Mouse (Mus musculus): ENCODE results near the gene Gng2.
A peak's percentile ranks its signal among the peaks of the same experiment; 100 is the strongest.

Gene Gng2

DNA sequence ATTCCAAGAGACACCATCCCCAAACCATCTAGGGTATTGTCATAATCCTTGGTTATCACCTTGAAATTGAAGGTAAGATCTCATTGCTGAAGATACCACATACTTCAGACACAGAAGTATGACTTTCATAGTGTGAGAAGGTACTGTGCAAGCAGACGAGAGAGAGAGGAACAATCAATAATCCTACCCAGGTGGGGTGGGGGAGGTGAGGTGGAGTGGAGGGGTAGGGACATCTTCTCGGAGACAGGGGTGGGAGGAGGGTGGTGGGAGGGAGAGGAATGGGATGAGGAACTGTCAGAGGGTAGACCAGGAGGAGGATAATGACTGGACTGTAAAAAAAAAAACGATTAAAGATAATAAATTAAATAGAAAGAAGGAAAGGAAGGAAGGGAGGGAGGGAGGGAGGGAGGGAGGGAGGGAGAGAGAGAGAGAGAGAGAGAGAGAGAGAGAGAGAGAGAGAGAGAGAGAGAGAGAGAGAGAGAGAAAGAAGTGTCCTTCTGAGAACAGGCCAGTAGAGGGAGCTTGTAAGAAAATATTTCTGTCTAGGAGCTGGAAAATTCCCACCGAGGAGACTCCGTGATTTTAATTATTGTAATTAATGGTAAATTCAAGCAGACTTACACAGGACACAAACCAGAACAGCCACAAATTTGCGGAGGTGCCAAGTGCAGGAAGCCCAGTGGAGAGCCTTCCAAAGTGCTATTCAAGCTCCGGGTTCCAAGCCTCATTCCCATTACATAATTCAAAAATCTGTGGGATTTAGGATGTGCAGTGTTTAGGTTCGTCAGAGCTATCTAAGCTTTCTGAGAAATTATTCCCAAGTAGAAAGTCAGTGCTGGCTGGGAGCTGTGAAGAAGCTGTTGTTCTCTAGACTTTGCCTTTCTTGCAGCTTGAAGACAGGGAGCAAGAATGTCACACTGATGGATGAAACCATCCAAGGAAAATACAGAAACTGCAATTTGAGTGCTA, 118.3 kb downstream of the Gng2 start:
- no peak for DNase-seq (ENCODE audit: low read depth)

DNA sequence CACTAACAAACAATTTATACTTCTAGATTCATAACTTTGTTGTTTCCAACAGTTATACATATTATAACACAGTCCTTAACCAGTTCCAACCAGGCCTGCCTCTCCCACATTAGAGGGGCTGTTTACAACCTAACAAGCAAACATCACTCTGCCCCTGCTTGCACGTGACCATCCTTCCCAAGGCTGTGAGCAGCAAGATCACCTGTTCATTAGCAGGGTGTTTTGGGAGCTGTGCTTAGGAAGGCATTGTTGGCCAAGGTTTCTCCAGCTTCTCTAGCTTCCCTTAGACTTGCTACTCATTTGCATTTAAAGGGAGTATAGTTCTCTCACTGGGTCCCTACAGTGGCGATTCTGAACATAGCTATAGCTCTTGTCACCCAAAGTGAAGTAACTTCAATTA, 119.1 kb downstream of the Gng2 start:
- no peak for DNase-seq (ENCODE audit: low read depth)

DNA sequence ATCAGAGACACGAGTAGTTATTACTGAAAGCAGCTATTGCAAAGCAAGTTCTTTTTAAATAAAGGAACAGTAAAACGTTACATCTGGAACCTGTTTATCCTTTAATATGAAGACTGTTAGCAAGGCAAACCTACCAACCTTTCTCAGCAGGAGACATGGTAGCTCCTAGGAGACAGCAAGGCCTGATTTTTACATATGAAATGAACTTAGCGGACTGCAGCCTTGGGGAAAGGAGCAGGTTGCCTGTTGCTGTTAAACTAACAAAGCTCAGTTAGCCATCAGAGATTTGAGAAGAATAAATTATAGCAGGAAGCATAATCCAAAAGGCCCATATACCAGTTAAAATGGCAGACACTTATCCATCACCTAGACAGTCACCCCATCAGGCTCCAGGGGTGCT, 124.0 kb downstream of the Gng2 start:
- no peak for DNase-seq (ENCODE audit: low read depth)

DNA sequence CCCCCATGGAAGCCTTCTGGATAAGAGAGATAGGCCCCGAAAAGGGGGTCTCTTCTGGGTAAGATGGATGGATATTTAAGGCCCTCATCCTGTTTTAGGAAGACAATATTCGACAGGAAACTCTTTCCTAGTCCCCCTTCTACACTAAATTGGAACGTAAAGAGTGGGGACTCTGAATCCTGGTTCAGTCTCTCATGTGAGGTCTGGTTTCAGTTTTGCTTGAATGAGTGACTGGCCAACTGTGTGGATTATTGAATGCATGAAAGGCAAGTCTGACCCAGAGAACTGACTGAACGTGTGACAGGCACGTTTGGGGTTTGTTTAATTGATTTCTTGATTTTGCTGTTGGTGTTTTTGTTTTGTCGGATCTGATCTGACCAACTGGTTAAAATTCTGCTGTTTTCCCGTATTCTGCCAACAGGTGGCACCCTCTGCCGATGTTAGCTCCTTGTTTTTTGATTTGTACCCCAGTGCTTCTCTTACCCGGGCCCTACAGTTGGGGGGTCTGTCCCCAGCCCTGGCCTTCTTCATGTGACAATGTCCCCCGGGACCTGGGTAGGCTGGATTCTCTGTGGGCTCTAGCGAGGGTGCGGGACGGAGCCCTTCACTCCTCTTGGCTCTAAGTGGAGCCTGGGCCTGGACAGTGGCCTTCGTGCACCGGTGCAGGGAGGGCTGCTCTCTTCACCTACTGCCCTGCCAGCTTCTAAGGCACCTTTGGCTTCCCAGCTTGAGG, 137.7 kb downstream of the Gng2 start:
- DNase-seq (ENCODE audit: low read depth), result peak; percentile 64

DNA sequence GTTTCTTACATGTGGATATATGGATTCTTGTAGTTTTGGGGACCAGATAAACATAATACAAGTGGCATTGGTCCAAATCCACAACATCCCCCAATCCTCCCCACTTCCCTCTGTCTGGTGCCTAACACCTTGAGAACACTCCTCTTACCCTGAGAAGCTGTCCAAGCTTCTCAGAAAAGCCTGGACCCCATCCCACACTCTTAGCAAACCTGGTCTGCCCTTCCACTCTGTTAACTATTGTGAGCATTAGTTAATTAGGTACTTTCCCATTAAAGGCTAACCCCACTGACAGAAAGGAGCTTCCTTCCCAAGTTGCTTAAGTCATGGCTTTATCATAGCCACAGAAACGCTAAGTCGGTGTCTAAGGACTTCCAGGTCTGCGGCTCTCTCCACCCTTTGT, 141.1 kb downstream of the Gng2 start:
- DNase-seq (ENCODE audit: low read depth), result no peak

DNA sequence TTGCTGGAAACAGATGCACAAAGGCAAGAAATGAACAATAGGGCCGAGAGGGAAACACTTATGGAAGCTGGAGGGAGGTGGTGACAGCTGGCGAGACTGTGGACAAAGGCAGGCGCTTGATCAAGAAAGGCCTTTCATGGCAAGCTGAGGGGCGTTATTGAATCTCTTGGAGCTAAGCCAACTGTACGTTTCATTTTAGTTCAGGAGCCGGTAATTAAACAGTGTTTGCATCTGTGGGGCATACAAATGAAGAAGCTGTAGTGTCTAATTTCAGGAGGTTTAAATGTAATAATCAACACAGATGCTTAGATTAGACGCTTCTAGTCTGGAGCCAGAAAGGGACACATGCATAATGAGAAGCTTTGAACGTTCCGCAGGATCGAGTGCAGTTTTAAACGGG, 151.9 kb downstream of the Gng2 start:
- no peak for DNase-seq (ENCODE audit: low read depth)

- DNase-seq (ENCODE audit: low read depth), result peak; percentile 84
Observed at GRCm38 (mm10) chr14:19823321-19824142, 153.9 kb downstream of the Gng2 start, which contains the start of gene Rtraf. Gene Rtraf, minus strand, starts transcription at chr14:19823824.
